Mouse (Mus musculus) layer of hippocampus, postnatal 25 days (tissue): ENCODE data around the gene Col23a1. TPM values are rescaled to one million over a fixed set of nuclear protein-coding genes. Genes with fewer than 3 reads are reported as not detected.
"Not testable (repeated sequence)": the region's sequence is repeated elsewhere in the genome, so short reads cannot be mapped to it uniquely, and the experiment has no call there.

Source experiments
- DNase-seq, 2 experiments: peaks; one replicate each; pipeline ENCODE4 v3.0.0; 2022; ENCODE audit warnings: mixed read lengths in 2 of 2, low spot score in 1 of 2; ENCODE audit errors: extremely low spot score in 1 of 2
- total RNA-seq, 2 experiments: library from RNA; stranded (reverse); gene quantifications; 2 replicates each; pipeline ENCODE4 v1.2.3; 2021

The Col23a1 gene
- total RNA-seq, 2 experiments from 2014 or later, result 5.0 to 5.4 TPM

DNA sequence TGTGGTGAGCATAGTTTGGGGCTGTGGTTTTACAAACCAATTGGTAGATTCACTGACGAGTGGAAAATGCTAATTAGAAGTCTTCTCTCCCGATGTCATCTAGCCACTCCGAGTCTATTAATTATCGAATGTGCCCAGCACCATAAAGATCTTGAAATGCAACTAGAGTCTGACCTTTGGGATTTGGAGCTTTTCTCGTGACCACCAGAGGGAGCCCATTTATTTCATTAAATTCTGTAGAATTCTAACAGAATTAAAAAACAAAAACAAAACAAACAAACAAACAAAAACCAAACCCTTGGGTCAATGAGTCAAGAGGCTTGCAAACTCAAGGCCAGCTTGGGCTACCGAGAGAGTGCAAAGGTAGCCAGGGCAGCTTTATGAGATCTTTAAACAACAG, 37.2 kb downstream of the Col23a1 start:
- no peak for DNase-seq

DNA sequence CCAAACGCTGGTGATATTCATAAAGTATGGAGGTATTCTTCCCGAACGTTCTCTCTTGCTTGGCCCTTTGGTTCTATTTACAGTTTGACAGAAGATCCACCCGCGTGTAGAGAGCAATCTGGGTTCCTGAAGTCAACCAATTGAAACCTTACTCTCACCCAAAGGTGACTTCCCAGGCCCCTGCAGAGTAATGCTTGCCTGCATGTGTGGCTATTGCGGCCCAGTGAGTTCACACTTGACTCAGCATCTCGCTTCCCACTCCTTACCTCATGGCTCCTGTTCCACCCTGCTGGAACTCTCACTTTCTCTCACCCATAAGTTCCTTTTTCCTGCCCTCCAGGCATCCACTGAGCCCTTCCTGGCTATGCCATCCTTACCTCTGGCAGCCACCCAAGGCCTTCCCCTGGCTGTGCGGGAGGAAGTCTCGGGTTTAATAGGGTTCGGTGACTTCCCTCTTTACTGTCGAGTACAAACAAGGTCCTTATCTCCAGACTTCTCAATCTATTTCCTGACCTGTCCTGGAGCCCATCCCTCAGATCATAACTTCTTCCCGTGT, 38.7 kb downstream of the Col23a1 start:
- no peak for DNase-seq

DNA sequence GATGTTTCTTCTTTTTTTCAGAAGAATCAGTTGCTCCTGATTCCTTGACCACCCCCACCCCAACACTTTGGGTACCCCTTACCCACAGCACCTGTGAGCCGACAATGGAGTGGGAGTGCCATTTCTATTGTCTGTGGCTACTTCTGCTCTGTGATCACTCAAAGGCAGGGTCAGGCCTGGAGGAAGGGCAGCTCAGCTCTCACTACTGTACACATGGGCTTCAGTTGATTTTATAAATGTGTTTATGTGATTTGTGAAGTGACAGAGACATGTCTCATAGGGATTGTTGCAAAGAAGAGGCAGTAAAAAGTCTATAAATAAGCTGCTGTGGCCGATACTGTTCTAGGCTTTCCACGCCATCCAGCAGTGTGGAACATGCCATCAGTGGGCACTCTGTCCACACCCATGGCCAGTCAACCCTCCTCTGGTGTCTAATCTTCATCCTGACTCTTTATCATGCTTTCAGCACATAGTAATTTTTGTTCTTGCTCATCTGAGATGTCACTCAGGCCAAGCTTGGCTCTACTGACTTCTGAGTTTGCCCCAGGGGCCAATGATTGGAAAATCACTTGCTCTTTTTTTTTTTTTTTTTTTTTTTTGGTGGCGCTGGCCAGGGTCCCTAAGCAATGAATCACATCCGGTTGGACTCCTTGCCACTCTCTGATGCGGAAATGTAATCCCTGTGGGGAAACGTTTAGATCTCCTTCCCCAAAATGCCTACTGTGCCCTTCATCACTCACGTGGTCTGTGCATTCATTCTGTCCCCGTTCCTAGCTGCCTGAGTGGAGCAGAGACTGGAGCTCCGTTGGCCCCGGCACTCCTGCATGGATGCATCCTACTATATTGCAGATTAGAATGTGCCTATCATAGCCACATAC, 40.4 kb downstream of the Col23a1 start:
- DNase-seq, result no peak

DNA sequence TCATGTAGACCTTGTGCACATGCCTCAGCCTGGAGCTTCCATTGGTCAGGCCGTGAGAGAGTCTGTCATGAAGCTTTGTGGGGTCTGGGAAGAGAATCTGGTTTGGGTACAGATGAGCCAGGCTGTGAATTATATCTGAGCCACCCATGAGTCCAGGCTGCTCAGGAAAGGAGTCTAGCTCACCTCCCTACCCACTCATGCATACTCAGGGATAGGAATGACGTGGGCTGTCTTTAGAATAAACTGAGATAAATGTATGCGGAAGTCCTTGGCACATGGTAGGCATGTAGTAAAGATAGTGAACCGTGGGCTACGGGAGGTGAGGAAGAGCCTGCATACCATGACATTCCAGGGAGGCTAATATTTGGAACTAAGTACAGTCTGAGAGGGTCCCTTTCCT, 44.3 kb downstream of the Col23a1 start:
- DNase-seq, result no peak

DNA sequence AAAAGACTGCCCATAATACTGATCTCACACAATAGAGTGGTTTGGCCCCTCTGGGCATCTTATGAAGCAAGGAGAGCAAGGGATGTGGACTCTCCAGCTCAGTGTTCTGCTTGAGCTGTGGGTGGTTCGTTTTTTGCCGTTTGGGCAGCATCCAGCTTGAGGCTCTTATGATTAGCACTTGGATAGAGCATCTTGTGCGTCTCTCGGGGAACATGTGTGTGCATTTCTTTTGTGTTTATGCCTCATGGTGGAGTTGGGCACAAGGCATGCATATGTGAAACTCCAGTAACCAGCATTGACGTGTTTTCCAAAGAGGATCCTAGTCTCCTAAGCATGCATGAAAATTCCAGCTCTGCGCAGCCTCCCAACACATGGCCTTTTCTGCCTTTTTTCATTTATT, 47.9 kb downstream of the Col23a1 start:
- DNase-seq, result peak in 1 of 2 experiments; percentile 24

DNA sequence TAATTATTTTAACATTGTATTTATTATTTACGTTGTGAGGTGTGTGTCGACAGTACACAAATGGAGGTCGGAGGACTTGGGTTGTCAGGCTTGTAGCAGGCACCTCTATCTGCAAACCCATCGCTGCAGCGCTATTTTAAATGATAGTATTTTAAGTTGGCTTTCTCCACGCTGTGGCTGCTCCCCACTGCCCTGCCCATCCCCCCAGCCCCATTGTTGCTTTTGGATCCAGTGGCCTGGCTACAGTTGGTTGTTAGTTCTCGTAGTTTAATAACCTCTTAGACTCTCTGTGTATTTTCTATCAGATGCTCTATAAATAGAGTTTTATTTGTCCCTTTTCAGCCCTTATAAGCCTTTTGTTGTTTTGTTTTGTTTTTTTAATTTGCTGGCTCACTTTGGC, 48.7 kb downstream of the Col23a1 start:
- DNase-seq, result peak in 1 of 2 experiments; percentile 6

DNA sequence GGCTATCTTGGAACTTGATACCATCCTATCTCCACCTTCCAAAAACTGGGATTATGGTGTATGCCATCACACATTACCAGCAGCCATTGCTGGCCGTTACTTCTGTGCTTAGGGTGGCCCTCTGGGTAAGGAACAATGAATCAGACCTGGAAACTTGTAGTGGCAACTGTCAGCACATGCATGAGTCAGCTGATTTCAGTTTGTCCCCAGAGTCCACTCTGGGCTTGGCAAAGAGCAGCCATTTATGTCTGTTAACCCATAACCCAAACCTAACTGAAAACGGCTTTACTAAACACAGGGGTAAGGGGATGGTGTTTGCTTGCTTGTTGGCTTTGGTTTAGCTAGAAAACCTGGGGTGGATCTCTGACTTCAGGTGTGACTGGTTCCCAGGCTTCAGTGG, 51.4 kb downstream of the Col23a1 start:
- no peak for DNase-seq

DNA sequence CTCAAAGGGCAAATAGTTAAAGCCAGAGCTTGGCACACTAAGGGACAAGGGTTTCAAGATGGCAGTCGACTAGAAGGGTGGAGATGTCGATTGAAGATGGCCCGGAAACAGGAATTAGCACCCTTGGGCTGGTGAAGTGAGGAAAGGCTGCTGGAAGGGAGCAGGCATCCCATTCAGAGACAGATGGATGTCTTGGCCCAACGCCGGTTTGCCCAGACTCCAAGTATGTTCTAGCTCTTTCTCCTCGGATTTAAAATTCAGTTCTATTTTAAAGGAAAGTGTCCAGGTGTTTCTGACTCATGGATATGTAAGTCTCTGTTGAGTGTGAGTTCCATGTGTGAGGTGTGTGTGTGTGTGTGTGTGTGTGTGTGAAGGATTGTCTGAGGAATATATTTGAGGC, 53.1 kb downstream of the Col23a1 start:
- peak; percentile 48 to 67 for DNase-seq

DNA sequence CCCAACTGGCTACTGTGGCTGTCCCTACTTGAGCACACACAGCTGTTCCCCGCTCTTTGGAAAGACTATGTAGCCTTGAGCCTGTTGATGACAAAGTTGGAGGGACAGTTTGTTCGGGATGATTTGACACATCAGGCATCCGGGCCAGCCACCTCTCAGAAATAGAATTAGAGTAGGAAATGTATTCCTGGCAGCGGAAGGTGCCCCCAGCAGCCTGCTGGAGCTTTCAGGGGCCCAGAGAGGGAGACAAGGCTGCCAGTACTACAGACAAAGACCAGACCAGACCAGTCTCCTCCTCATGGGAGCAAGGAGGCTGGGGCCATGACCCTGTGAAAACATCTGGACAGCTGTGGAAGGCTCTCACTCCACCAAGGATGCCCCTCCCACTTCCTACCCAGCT, 53.6 kb downstream of the Col23a1 start:
- no peak for DNase-seq

DNA sequence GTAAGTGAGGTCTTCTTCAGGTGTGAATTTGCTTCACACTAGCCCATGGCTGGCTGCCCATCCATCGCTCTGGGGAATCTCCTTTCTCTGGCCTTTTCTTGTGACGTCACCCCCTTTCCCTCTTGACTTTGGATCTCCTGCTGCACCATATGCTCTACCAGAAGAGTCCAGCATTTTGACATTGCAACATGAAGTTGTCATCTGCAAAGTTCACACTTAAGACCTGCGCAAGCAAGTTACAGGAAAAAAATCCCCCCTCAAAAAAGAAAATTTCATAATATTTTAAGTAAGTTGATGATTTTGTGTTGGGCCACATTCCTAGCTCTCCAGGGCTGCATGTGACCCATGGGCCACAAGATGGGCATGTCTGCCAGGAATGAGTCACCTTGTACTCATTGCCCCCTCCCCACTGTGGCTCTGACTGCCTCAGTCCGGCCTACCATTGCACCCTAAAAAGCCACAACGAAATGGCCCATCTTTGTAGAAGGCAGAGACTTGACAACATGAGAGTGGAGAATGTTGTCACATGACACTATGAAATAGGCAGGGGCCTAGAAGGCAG, 54.1 kb downstream of the Col23a1 start:
- no peak for DNase-seq

DNA sequence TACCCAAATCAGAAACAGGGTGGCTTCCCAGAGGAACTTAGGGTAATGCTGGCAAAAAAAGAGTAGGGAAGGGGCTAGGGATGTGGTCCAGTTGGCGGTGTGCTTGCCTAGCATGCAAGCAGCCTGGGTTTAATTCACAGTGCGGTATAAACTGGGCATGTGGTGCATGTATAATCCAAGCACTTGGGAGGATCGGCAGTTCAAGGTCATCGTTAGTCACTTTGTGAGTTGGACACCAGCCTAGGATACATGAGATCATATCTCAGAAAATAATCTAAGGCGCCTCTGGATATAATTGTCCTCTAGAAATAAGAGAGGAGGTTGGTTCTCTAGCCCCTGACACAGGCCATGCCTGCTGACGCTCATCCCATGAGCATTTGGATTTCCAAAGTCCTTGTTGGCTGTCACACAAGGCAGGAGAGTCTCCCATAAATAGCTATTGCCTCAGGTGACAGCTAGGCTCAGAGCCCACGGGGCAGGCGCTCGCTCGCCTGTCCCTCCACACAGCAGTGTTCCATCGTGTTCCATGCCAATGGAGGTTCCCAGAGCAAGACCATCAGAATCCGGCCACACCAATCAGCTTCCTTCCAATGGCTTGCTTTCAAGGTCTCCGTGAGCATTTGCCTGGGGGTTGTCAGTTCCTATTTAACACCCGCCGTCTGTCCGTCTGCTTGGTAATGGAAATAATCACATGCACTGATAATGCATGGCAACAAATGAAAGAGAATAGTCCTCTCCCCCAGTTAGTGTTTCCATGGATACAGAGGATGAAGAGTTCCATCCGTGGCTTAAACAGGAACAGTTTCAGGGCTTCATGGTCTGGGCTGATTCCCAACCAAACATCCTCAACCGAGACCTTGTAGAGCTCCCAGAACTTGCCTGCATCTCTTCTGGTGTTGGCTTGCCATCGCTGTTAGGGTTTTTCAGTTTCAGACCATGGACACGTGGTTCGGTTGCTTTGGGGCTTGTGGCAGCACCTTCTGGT, 56.1 kb downstream of the Col23a1 start:
- DNase-seq, result no peak

DNA sequence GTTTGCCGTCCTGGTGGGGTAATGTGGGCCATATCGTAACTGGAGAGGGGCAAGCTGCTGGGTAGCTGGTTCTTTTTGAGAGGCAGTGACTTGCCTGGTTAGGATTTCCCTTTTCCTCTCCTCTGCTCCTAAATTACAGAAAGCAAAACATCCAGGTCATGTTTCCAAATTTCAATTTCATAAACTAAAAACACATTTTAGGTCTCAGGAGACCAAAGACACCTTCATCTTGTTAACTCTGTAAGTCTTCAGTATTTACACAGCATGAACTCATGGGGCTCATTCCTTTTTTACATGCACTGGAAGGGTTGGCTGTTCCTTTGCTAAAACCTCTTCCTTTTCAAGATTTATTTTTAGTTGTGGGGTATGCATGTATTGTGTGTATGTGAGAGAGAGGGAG, 58.0 kb downstream of the Col23a1 start:
- no peak for DNase-seq

DNA sequence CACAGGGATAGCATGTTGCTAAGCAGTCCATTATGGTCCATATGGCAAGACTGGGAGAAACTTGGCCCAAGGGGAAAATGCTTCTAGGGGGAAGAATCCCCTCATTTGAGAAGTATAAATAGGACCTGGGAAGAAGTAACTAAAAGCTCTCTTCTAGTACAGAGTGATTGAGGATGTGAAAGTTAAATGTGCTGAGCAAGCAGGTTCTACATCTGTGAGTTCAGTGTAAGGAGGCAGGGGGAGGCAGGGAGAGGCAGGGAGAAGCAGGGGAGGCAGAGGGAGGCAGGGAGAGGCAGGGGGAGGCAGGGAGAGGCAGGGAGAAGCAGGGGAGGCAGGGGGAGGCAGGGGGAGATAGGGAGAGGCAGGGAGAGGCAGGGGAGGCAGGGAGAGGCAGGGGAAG, 59.9 kb downstream of the Col23a1 start:
- DNase-seq, result no peak

DNA sequence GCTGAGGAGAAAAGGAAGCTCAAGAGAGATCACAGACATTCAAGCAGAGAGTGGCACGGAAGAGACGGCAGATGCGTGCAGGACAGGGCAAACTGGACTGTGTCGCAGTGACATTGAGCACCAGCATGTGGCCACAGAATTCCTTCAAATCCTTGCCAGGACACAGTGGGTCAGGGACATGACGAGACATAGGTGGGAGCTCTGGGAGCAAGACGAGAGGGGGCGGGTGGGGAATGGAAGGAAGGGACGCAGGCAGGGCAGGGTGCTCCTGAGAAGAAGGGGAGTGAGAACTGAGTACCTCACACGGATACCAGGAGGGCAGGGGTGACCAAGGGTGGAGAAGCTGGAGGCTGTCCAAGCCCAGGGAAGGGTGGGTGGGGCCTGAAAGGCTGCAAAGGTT, 61.4 kb downstream of the Col23a1 start:
- DNase-seq, result peak in 1 of 2 experiments; percentile 0

DNA sequence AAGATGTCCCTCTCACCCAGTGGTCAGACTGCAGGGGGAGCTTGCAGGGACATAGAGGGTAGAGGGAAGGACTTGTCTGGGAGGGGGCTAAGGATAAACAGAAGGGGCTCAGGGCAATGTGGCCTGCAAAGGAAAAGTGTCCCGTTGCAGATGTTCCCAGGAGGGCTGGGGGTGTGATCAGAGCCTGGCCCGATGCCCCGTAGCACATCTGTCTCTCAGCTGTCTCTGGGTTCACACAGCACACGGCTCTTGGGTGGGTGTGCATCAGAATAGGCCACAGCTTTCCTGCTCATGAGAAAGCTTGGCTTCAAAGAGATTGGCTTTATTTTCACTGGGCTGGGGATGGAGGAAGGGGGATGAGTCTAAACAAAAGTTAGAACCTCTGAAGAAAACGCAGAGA, 62.1 kb downstream of the Col23a1 start:
- no peak for DNase-seq

DNA sequence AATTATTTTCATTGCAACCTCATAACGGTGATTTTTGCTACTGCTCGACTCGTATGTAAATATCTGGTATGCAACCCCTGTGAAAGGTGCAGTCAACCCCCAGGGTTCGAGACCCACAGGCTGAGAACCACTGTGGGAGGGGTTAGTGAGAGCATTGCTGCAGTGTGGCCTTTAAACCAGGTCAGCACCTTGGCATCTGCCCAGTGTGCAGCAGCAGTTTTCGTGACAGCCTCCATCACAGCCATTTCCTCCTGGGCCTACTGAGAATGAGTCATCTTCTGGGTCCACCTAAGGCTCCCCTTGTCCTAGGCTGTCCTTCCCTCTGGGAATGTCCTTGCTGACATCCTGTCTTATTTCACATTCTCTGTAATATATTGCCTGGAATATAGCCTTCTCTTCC, 64.0 kb downstream of the Col23a1 start:
- no peak for DNase-seq

DNA sequence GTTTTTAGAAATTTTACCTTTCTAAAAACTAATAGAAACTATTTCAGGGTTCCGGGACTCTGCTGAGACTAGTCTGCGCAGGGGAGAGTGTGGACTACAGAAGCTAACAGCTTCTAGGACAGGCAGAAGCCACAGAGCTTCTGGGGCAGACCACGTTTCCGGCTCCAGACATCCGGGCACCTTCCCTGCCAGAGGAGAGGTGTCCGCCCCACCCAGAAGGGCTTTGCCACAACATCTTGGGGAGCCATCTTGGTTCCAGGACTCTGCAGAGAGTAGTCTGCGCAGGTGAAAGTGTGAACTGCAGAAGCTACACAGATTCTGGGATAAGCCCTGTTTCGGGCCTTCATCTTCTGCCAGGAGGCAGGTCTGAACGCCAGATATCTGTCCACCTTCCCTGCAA, 69.3 kb downstream of the Col23a1 start:
- not testable (repeated sequence) for DNase-seq

DNA sequence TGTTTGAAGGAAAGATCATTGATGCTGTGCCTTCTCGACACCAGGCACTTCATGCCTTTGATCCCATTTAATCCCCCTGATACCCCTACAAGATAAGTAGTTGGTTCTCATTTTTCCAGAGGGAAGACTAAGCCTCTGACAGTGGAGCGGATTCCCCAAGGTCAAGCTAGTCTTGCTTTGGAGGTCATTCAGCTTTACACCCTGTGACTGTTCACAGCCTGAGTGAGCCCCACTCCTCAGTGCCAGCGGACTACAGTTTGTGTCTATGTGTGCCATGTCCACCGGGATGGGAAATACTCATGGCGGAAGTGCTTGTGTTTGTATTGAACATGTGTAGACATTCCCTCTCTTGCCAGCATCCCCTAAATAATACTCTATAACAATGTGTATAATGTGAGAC, 74.6 kb downstream of the Col23a1 start:
- no peak for DNase-seq

DNA sequence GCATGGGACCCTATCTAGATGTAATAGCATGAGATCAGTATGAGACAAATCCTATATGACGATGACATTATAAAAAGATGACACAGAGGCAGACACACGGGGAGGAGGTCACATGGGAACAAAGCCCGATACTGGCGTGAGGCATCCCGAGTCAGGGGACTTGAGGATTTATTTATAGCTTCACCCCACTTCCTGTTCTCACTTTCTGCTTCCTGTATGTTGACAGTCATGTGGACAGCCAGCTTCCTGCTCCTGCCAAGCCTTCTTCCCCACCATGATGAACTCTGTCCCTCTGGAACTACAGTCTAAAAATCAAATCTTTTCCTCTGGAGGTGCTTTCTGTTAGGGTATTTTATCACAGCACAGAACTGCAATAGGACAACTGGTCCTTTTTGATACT, 77.6 kb downstream of the Col23a1 start:
- DNase-seq, result no peak

DNA sequence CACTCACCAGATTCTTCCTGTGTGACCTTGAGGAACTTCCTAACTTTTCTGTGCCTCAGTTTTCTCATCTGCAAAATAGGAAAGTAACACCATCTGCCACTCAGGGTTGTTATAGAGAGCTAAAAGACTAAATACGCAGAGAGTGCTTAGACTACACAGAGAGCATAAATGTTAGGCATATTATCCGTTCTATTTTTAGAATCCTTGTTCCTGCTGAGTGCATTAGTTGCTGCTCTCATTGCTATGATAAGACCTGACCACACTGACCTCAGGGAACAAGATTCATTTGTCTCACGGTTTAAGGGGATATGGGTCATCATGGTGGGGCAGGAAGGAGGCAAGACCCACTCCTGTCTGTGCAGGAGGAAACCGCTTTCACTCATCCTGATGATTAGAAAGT, 80.6 kb downstream of the Col23a1 start:
- DNase-seq, result no peak

DNA sequence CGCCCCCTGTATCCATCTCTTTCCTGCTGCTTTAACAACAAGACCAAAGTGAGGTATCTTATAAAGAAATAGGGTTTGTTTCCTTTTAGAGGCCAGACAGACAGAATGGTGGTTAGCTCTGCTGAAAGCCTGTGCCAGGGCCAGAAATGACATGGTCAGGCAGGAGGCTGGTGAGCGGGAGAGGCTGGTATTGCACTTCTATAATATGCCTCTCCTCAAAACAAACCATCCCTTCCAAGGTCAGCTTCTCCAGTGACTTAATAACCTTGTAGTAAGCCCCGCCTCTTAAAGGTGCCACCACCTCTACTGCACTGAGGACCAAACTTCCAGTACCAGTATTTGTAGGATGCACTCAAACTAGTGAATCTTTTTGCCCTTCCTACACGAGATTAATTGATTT, 81.6 kb downstream of the Col23a1 start:
- DNase-seq, result no peak
